9 mouse cellular contexts compared by ENCODE assay signal in the genomic region with DNA sequence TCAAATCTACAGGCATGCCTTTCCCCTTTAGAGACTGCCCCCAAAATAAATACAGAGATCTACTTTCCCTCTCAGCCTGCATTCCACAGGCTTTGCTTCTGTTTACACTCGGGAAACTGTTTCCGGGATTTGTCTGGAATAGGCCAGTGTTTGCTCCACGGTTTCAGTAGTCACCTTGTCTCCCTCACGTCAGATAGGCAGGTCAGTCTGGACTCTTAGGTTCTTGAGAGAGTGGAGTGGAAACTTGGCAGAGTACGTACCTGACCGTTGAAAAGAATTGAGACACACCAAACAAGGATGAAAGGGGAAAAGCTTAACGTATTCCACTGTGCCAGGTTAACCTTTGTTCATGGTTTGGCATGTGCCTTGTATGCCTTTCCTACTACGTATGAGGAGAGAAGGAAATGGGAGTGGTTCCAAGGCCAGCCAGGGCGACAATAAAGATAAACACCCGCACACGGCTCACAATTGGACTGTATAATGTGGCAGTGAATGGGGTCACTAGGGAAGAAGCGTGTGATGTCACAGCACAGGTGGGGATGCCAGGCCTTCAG. TPM values are rescaled to one million over a fixed set of nuclear protein-coding genes. Genes with fewer than 3 reads are reported as not detected.
DNase-seq lines count a peak whose midpoint lies in the region; ATAC-seq lines count a peak whose summit lies in the region.
"Had no signal": no experiment of that assay in that cellular context is flagged by ENCODE, and none has a peak within 500 bp of the region (broad histone marks: within the 10 kb centered on the region; RNA-seq: fewer than 3 reads in every experiment).

No protein-coding gene starts in this region.

- H3K36me3 ChIP-seq in embryonic facial prominence, embryonic 11.5 days (replicated peaks; ENCODE audit: control insufficient read depth, insufficient read depth, low read depth, low read length), result no peaks in the 10 kb centered on the region
- H3K36me3 ChIP-seq in intestine, embryonic 14.5 days (ENCODE audit: control insufficient read depth, insufficient read depth, low read length), result no peaks in the 10 kb centered on the region
- H3K36me3 ChIP-seq in liver, embryonic 15.5 days (replicated peaks), result no peaks in the 10 kb centered on the region
- no peaks in the 10 kb centered on the region for H3K36me3 ChIP-seq in midbrain, embryonic 11.5 days (ENCODE audit: control insufficient read depth, insufficient read depth, low read length)

- H3K4me2 ChIP-seq in embryonic facial prominence, embryonic 11.5 days (ENCODE audit: low read depth, low read length), result 0 out of 2 replicates have a peak overlapping the region, but pooled peaks have one; percentile 0
- peak overlapping the region; percentile 18 for H3K4me2 ChIP-seq in intestine, embryonic 14.5 days (ENCODE audit: low read length)
- no peak overlapping the region for H3K4me2 ChIP-seq in liver, embryonic 15.5 days
- no peak overlapping the region for H3K4me2 ChIP-seq in midbrain, embryonic 11.5 days

- 0 out of 2 replicates have a peak overlapping the region, but pooled peaks have one; percentile 5 for H3K27ac ChIP-seq in embryonic facial prominence, embryonic 11.5 days (replicated peaks; ENCODE audit: low read depth, low read length)
- H3K27ac ChIP-seq in intestine, embryonic 14.5 days (ENCODE audit: low read depth), result peak overlapping the region; percentile 66
- peak overlapping the region; percentile 49 for H3K27ac ChIP-seq in liver, embryonic 15.5 days (replicated peaks)
- no peak overlapping the region for H3K27ac ChIP-seq in midbrain, embryonic 11.5 days (ENCODE audit: low read depth, low read length)

- no peak overlapping the region for H3K9ac ChIP-seq in embryonic facial prominence, embryonic 11.5 days (replicated peaks; ENCODE audit: low read length)
- no peak overlapping the region for H3K9ac ChIP-seq in intestine, embryonic 14.5 days (ENCODE audit: low read length)
- H3K9ac ChIP-seq in liver, embryonic 15.5 days, result no peak overlapping the region
- no peak overlapping the region for H3K9ac ChIP-seq in midbrain, embryonic 11.5 days (ENCODE audit: low read length)

- peak; percentile 65 for DNase-seq in R1 (ENCODE audit: low read depth, low spot score)
- DNase-seq in embryonic facial prominence, embryonic 11.5 days (ENCODE audit: low spot score), result peak; percentile 58
- peak; percentile 71 for DNase-seq in intestine, embryonic 14.5 days (ENCODE audit: low spot score)
- no peak for DNase-seq in midbrain, embryonic 11.5 days (ENCODE audit: low spot score, missing footprints)
- no peak for DNase-seq in ovary, postnatal 10 days (ENCODE audit: low spot score)
- DNase-seq in thymus, postnatal 25 days, result no peak

- H3K4me1 ChIP-seq in embryonic facial prominence, embryonic 11.5 days (ENCODE audit: control insufficient read depth, insufficient read depth, low read length), result no peaks in the 10 kb centered on the region
- H3K4me1 ChIP-seq in intestine, embryonic 14.5 days (replicated peaks; ENCODE audit: control insufficient read depth, insufficient read depth, low read length), result peaks cover 14% of the 10 kb centered on the region
- no peaks in the 10 kb centered on the region for H3K4me1 ChIP-seq in liver, embryonic 15.5 days (replicated peaks)
- no peaks in the 10 kb centered on the region for H3K4me1 ChIP-seq in midbrain, embryonic 11.5 days (ENCODE audit: control insufficient read depth, insufficient read depth, low read length)

- no peaks in the 10 kb centered on the region for H3K27me3 ChIP-seq in embryonic facial prominence, embryonic 11.5 days (ENCODE audit: control insufficient read depth, insufficient read depth, low read length)
- H3K27me3 ChIP-seq in intestine, embryonic 14.5 days (replicated peaks; ENCODE audit: control insufficient read depth, insufficient read depth, low read length), result no peaks in the 10 kb centered on the region
- H3K27me3 ChIP-seq in liver, embryonic 15.5 days, result no peaks in the 10 kb centered on the region
- no peaks in the 10 kb centered on the region for H3K27me3 ChIP-seq in midbrain, embryonic 11.5 days (ENCODE audit: control insufficient read depth, insufficient read depth, low read length)
- H3K27me3 ChIP-seq: Patski had no signal

- 52% methylated on average over 12 of the region's 12 CpGs for WGBS in embryonic facial prominence, embryonic 11.5 days
- 34% methylated on average over 12 of the region's 12 CpGs for WGBS in intestine, embryonic 14.5 days
- 52% methylated on average over 12 of the region's 12 CpGs for WGBS in liver, embryonic 15.5 days (ENCODE audit: insufficient replicate concordance)
- WGBS in midbrain, embryonic 11.5 days, result 79% methylated on average over 12 of the region's 12 CpGs

- H3K4me3 ChIP-seq in embryonic facial prominence, embryonic 11.5 days (ENCODE audit: low read depth, low read length), result no peak overlapping the region
- H3K4me3 ChIP-seq in intestine, embryonic 14.5 days (ENCODE audit: low read depth, low read length), result no peak overlapping the region
- no peak overlapping the region for H3K4me3 ChIP-seq in liver, embryonic 15.5 days (replicated peaks)
- no peak overlapping the region for H3K4me3 ChIP-seq in midbrain, embryonic 11.5 days (ENCODE audit: low read depth, low read length)

- ATAC-seq in embryonic facial prominence, embryonic 11.5 days (replicated peaks; ENCODE audit: insufficient number of reproducible peaks, low FRiP score, low TSS enrichment, low read depth), result no peak
- ATAC-seq in intestine, embryonic 14.5 days (replicated peaks; ENCODE audit: low FRiP score, low TSS enrichment, low read depth), result peak; percentile 84
- no peak; the same call in 1 of the 2 replicates for ATAC-seq in liver, embryonic 15.5 days (ENCODE audit: insufficient read depth)
- ATAC-seq in midbrain, embryonic 11.5 days (ENCODE audit: low FRiP score), result no peak
- no peak for ATAC-seq in erythroid progenitor cell, adult 5-6 weeks (replicated peaks; ENCODE audit: low FRiP score, poor library complexity, severe bottlenecking)
- ATAC-seq: Patski had no signal

- no peaks in the 10 kb centered on the region for H3K9me3 ChIP-seq in embryonic facial prominence, embryonic 11.5 days (replicated peaks; ENCODE audit: control insufficient read depth, low read length)
- H3K9me3 ChIP-seq in intestine, embryonic 14.5 days (ENCODE audit: control insufficient read depth, low read length), result no peaks in the 10 kb centered on the region
- no peaks in the 10 kb centered on the region for H3K9me3 ChIP-seq in liver, embryonic 15.5 days (replicated peaks)
- no peaks in the 10 kb centered on the region for H3K9me3 ChIP-seq in midbrain, embryonic 11.5 days (ENCODE audit: control insufficient read depth, low read length)

RNA-seq across cellular contexts. Expression of gene Tfpi, which starts 43.0 kb away (rescaled TPM):
- polyA plus RNA-seq in embryonic facial prominence, embryonic 11.5 days (2014; fragmentation: Nextera tagmentation; extraction: Ambion mirVana), result 20.8 and 23.1 TPM in 2 replicates
- 53.9 and 60.1 TPM in 2 replicates for polyA plus RNA-seq in intestine, embryonic 14.5 days (2014; fragmentation: Nextera tagmentation; extraction: Ambion mirVana)
- polyA plus RNA-seq in liver, embryonic 15.5 days (2015; fragmentation: Nextera tagmentation; extraction: Ambion mirVana), result 14.2 and 15.6 TPM in 2 replicates
- 20.4 and 25.4 TPM in 2 replicates for polyA plus RNA-seq in midbrain, embryonic 11.5 days (2014; fragmentation: Nextera tagmentation; extraction: Ambion mirVana)
- total RNA-seq in erythroid progenitor cell, adult 5-6 weeks (2015; ENCODE audit: low replicate concordance), result 7.1 and 14.4 TPM in 2 replicates
- total RNA-seq in erythroid progenitor cell, adult 5-6 weeks (2017; ENCODE audit: low replicate concordance), result 2.4 and 2.9 TPM in 2 replicates

Comparison
In these comparisons a context has a peak if more than half of its experiments do, and no peak if none do; other contexts are left out.
1. DNase-seq: peak in R1 (single experiment), embryonic facial prominence, embryonic 11.5 days (single experiment) and intestine, embryonic 14.5 days (single experiment); none in midbrain, embryonic 11.5 days (single experiment), ovary, postnatal 10 days (single experiment) and thymus, postnatal 25 days (single experiment).
2. H3K4me2 ChIP-seq: peak in embryonic facial prominence, embryonic 11.5 days (single experiment) and intestine, embryonic 14.5 days (single experiment); none in liver, embryonic 15.5 days (single experiment) and midbrain, embryonic 11.5 days (single experiment).